Mouse (Mus musculus): Measurements from ENCODE around the gene Kmt2b. TPM values are rescaled to one million over a fixed set of nuclear protein-coding genes. Genes with fewer than 3 reads are reported as not detected.

Kmt2b gene
- polyA plus RNA-seq, 1 experiment: 16.1 TPM

DNA sequence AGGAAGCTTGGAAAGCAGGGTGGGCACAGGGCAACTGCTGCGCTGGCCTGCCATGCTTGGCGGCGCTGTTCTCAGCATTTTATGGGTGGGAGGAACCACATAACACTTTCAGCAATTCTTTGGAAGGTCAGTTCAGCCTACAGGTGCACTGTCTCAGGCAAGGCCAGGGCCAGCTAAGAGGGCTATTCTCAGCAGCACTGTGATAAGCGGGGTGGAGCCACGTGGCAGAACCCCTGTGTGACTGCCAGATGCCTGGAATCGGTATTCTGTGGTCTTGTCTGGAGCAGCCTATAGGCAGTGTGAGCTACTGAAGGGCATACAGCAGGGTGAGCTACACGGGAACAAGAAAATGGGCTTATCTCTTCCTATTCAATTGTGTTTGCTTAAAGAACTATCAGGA lies 21.5 kb upstream of the Kmt2b start:
- Histone ChIP-seq H3K4me1 (ENCODE audit: control insufficient read depth, insufficient read depth, insufficient read length, low read length) (no peaks in the 10 kb centered on the region), H3K27ac (replicated peaks; ENCODE audit: low read depth, low read length) (no peak overlapping the region), H3K4me3 (ENCODE audit: insufficient read depth, low read depth, low read length) (no peak overlapping the region)

DNA sequence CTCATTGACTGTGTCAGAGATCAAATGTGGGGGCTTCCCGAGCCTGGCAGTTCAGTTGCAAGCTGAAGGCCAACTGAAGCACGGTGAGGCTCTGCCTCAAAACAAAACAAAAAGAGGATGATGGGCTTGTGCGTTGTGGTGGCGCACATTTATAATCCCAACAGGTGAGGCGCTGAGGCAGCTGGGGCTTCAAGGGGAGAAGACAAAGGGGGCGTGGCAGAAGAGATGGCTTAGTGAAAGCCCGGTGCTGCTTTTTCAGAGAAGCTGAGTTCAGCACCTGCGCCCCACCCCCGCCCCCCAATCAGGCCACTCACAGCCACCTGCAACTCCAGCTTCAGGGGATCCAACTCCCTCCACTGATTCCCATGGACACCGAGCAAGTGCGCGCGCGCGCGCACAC lies 19.9 kb upstream of the Kmt2b start:
- no peaks in the 10 kb centered on the region for H3K4me1 ChIP-seq (ENCODE audit: control insufficient read depth, insufficient read depth, insufficient read length, low read length)
- H3K27ac ChIP-seq (replicated peaks; ENCODE audit: low read depth, low read length): no peak overlapping the region
- H3K4me3 ChIP-seq (ENCODE audit: insufficient read depth, low read depth, low read length): no peak overlapping the region

DNA sequence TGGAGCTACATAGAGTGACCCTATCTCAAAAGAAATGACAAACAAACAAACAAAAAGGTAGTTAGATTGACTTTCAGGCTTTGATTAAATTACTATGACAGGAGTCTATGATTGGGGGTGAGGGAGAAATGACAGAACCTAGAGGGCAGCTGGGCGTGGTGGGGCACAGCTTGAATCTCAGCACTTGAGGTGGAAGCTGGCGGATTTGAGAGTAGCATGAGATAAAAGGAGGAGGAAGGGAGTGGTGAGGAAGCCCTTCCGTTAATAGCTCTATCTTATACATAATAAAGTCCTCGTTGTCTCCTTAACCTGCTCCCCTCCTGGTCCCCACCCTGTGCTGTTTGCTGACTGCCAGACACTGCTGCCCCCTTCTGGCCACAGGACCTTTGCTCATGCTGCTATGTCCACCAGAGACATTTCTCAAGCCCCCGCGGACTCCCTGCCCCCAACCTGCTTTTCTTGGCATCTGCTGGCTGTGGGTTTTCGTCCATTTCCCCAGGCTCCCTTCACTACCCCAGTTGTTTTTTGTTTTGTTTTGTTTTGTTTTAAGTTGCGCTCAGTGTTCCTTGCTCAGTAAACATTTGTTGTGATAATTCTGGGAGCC lies 19.3 kb upstream of the Kmt2b start:
- Histone ChIP-seq H3K4me3 (ENCODE audit: insufficient read depth, low read depth, low read length) (no peak overlapping the region), H3K4me1 (ENCODE audit: control insufficient read depth, insufficient read depth, insufficient read length, low read length) (no peaks in the 10 kb centered on the region), H3K27ac (replicated peaks; ENCODE audit: low read depth, low read length) (no peak overlapping the region)

DNA sequence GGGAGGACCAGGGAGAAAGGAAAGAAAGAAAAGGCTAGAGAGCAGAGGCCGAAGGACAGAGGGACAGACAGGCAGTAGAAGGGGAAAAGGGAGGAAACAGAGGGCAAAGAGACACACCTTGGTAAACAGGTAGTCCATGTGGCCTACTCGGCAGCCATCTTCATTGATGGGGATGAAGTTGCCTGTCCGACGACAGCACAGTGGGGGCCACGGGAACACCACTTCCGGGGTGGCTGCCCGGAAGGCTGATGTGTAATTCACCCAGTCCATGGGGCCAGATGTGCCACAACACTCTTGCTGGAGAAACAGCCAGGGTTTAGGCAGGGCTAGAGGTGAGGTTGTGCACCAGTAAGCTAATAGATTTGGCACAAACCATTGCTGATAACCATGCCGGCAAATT lies 16.4 kb upstream of the Kmt2b start:
- Histone ChIP-seq H3K4me1 (ENCODE audit: control insufficient read depth, insufficient read depth, insufficient read length, low read length) (no peaks in the 10 kb centered on the region), H3K27ac (replicated peaks; ENCODE audit: low read depth, low read length) (no peak overlapping the region)

DNA sequence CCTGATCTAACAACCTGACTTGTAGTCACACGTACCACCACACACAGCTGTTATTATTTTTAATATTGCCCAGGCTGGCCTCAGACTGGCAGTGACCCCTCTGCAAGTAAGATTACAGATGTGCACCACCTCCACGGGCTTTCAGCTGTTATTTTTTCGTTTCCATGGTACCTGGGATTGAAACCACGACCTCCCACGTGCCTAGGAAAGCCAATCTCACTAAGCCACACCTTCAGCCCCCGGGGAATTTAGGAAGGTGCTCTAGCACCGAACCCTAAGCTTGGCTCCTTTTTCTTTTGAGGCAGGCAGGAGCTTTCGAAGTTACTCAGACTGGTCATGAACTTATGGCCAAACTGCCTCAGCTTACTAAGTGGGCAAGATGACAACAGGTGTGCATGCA lies 15.9 kb upstream of the Kmt2b start:
- Histone ChIP-seq H3K27ac (replicated peaks; ENCODE audit: low read depth, low read length) (no peak overlapping the region), H3K4me1 (ENCODE audit: control insufficient read depth, insufficient read depth, insufficient read length, low read length) (no peaks in the 10 kb centered on the region), H3K4me3 (ENCODE audit: insufficient read depth, low read depth, low read length) (no peak overlapping the region)

More for the DNA sequence above, 16.4 kb upstream of the Kmt2b start:
- no peak overlapping the region for H3K4me3 ChIP-seq (ENCODE audit: insufficient read depth, low read depth, low read length)

DNA sequence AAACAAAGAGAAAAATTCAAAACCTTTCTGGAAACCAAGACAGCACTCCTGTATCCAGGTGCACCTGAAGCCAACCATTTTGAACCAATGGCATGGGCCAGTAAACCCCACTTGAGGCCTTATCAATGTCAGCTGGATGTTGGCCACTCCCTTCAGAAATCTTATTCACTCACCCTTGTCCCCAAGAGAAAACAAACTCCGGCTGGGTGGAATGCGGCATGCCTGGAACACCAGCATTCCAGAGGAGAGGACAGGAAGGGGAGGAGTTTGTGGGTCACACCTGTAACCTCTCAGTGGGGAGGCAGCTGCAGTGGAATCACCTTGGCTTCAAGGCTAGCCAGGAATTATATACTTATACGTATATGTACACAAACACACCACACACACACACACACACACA lies 14.1 kb upstream of the Kmt2b start:
- H3K27ac ChIP-seq (replicated peaks; ENCODE audit: low read depth, low read length): no peak overlapping the region
- no peak overlapping the region for H3K4me3 ChIP-seq (ENCODE audit: insufficient read depth, low read depth, low read length)
- H3K4me1 ChIP-seq (ENCODE audit: control insufficient read depth, insufficient read depth, insufficient read length, low read length): no peaks in the 10 kb centered on the region

DNA sequence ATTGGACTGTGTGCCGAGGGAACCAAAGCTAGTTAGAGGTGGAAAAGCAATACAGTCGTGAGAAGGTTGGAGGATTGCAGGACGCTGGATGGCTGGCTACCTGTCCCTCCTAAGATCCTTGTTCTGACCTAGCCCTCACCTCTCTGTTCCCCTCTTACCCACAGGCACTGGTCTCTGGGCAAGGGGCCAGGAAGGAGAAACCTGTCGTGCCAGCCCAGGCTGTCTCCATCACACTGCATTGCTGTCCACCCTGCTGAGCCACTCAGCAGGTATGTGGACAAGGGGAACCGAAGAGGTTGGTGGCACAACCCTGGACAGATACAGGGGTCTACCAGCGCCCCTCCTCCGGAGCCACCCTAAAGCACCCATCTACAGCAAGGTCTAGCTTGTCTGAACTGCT lies 12.1 kb upstream of the Kmt2b start:
- no peak overlapping the region for H3K4me3 ChIP-seq (ENCODE audit: insufficient read depth, low read depth, low read length)
- no peak overlapping the region for H3K27ac ChIP-seq (replicated peaks; ENCODE audit: low read depth, low read length)
- no peaks in the 10 kb centered on the region for H3K4me1 ChIP-seq (ENCODE audit: control insufficient read depth, insufficient read depth, insufficient read length, low read length)

DNA sequence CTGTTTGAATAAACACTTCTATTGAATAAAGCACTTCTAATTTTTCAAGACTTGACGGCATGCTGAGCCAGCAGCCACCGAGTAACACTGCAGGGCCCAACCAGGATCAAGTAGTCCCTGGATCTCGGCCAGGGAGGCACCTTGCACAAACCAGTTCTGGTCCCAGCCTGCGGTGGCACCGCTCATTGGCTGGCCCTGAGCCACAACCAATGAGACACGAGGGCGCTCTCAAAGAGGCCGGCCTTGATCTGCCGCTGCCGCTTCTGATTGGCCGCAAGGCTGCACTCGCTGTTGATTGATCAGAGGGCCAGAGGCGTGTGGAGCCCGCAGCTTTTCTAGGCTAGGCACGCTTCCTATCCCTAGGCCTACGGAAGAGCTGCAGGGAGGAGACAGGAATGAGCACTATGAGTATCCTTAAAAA lies 11.4 kb upstream of the Kmt2b start:
- H3K4me3 ChIP-seq (ENCODE audit: insufficient read depth, low read depth, low read length): no peak overlapping the region
- no peaks in the 10 kb centered on the region for H3K4me1 ChIP-seq (ENCODE audit: control insufficient read depth, insufficient read depth, insufficient read length, low read length)
- no peak overlapping the region for H3K27ac ChIP-seq (replicated peaks; ENCODE audit: low read depth, low read length)

DNA sequence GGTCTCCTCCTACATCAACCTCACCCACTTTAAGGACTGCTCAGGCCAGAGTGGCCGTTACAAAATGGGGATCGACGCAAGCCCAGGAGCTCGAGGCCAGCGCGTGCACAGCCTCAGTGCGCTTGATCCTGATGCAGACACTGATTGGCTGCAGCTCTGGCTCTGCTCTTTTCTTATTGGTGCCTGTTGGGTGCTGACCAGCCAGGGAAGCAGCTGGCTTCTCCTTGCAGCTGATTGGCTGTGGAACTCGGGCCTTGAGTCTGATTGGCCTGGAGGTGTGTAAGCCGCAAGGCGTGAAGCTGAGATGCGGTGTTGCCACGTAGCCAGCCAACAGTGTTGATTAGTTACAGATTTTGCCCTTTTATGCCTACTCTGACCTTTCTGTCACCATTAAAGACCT lies 10.3 kb upstream of the Kmt2b start, which contains the start of gene Zbtb32:
Zbtb32 (minus strand) TSS at position 124 of the 400 bp plus-strand sequence.
- no peak within 1 kb of the TSS for H3K4me3 ChIP-seq (ENCODE audit: insufficient read depth, low read depth, low read length)
- H3K27ac ChIP-seq (replicated peaks; ENCODE audit: low read depth, low read length): no peak within 1 kb of the TSS
- H3K4me1 ChIP-seq (ENCODE audit: control insufficient read depth, insufficient read depth, insufficient read length, low read length): no peaks in the 10 kb centered on the region

DNA sequence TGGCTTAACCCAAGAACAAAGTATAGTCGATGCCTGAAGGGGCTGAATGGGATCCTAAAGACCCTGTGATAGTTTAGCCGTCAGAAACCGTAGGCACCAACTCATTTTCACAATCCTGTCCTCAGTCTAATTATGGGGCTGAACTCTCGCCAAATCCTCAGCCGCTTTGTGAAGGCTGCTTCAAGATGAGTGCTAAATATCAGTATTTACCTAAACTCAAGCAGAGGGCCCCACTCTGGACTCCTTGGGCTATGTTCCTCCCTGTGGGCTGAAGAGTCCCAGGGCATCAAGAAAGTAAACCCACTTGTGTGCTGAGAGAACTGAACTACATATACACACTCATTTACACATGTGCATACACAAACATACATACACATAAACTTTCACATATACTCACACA lies 8.3 kb upstream of the Kmt2b start:
- no peak overlapping the region for H3K4me3 ChIP-seq (ENCODE audit: insufficient read depth, low read depth, low read length)
- no peaks in the 10 kb centered on the region for H3K4me1 ChIP-seq (ENCODE audit: control insufficient read depth, insufficient read depth, insufficient read length, low read length)
- H3K27ac ChIP-seq (replicated peaks; ENCODE audit: low read depth, low read length): no peak overlapping the region

DNA sequence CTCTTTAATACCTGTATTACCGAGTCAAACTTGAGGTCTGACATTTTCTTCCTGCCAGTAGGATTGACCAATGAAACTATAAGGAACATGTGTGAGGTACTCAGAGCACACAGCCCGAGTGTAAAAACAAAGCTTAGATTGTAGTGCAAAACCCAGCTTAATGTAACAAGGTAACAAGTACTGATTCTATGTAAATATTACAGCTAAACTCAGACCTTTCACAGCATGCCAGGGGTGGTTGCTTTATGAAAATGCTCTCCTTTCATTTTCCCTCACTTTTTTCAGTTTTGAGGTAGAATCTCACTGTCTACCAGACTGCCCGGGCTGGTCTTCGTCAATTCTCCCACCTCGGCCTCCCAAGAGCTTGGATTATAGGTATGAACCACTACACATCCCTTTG lies 7.6 kb upstream of the Kmt2b start:
- Histone ChIP-seq H3K4me1 (ENCODE audit: control insufficient read depth, insufficient read depth, insufficient read length, low read length) (no peaks in the 10 kb centered on the region), H3K4me3 (ENCODE audit: insufficient read depth, low read depth, low read length) (no peak overlapping the region), H3K27ac (replicated peaks; ENCODE audit: low read depth, low read length) (no peak overlapping the region)

DNA sequence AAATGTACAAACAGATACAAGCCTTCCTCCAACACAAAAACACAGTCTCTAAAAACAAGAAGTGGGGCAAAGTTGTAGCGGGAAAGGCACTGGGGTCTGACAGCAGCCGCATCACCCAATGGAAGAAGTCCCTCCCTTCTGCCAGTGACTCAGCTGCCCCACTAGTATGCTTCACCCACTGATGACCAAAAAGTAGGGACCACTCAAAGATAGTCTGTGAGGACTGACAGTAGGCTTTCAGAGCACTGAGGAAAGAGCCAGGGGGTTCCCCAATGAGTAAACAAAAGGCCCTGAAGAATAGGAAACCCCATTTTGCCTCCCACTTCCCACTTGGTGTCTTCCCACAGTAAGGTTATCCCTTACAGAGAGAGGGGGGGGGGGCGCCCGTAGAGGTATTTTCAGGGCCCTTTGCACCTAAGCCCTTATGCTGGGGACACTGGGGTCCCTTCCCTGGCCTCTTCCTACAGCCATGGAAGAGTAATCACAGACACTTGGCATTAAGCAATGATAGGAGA lies 6.0 kb upstream of the Kmt2b start:
- no peak overlapping the region for H3K27ac ChIP-seq (replicated peaks; ENCODE audit: low read depth, low read length)
- H3K4me1 ChIP-seq (ENCODE audit: control insufficient read depth, insufficient read depth, insufficient read length, low read length): no peaks in the 10 kb centered on the region; the same call in 1 of the 2 replicates
- H3K4me3 ChIP-seq (ENCODE audit: insufficient read depth, low read depth, low read length): no peak overlapping the region

DNA sequence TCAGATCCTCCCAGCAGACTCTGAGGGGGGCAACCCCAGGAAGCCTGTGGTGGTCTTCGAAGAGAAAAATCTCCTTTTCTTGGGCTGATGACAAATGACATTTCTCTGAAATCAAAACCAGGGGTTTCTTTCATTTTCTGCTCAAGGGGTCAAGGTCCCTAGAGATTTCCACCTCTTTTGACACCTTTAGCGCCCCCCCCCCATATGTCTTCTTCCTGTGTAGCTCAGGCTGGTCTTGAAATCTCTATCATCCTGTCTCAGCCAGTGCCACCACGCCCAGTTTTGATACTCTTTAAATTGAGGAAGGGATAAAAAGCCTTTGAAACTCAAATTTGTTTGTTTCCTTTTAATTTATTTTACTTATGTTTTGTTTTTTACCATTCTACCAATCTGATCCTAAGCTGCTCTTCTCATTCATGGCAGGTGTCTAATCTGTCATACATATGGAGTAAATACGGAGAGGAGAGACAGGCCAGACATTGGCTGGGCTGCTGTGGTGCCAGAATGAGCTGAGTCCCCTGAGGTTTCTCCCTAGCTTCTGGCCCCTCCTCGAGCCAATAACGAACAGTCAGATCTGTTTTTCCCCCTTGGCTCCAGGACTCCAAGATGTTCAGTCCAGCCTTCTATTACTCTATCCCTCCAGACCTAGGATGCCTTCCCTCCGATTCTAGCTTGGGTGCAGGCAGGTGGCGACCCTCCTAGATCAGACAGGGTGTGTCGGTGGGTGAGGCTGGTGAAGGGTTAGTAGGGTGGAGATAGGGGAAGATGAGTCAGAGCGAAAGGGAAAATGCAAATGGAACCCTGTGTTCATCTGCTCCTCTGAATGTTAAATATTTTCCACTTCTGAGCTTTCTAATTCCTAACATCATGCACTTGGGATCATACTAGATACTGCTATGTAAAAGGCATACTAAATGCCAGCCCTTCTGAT lies 5.3 kb upstream of the Kmt2b start:
- Histone ChIP-seq H3K4me3 (ENCODE audit: insufficient read depth, low read depth, low read length) (no peak overlapping the region), H3K4me1 (ENCODE audit: control insufficient read depth, insufficient read depth, insufficient read length, low read length) (no peaks in the 10 kb centered on the region; the same call in 1 of the 2 replicates), H3K27ac (replicated peaks; ENCODE audit: low read depth, low read length) (no peak overlapping the region)

DNA sequence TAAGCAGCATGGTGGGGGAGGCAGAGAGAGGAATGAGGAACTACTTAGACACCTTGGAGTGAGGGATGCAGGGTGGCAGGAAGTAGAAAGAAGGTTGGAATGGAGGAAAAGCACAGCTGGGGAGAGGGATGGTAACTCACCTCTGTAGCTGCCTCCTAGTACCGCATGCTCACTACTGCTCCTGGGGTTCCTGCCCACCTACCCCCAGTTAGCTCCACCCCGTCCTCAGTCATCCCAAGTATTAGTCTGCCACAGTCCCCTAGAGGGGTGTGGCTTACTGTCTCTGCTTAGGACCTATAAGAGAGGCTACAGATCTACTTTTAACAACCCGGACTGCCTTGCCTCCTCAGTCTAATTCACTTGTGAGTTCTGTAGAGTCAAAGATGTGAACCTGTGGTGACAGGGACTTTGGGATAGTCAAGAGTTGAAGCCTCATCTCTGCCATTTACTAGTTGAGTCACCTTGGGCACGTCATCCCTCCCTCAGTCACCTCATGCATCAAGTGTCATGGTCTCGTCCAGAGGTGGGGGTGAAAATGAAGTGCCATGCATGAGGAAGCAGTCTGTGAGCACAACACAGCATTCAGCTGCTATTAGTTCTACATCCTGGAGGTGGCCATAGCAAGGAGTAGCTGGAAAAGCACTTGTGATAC lies 4.4 kb upstream of the Kmt2b start:
- no peaks in the 10 kb centered on the region; the same call in 1 of the 2 replicates for H3K4me1 ChIP-seq (ENCODE audit: control insufficient read depth, insufficient read depth, insufficient read length, low read length)
- no peak overlapping the region for H3K27ac ChIP-seq (replicated peaks; ENCODE audit: low read depth, low read length)
- no peak overlapping the region for H3K4me3 ChIP-seq (ENCODE audit: insufficient read depth, low read depth, low read length)

DNA sequence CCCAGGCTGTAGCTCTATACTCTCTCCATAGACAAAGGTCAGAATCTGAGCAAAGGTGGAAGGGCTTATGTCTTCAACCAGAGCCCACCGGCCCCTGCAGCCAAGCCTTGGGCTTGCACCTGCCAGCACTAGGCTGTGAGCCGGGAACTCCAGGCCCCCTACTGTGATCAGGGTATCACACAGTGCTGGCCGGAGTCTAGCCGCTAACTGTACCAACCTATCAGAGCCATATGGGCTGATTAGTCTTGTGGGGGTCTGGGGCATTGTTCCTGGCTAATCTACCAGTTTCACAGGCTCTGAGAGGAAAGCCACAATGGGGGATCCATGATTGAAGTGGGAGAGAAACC lies 3.1 kb upstream of the Kmt2b start:
- Histone ChIP-seq H3K4me3 (ENCODE audit: insufficient read depth, low read depth, low read length) (no peak overlapping the region), H3K4me1 (ENCODE audit: control insufficient read depth, insufficient read depth, insufficient read length, low read length) (peaks cover 2% of the 10 kb centered on the region), H3K27ac (replicated peaks; ENCODE audit: low read depth, low read length) (no peak overlapping the region)
